Mouse (Mus musculus) spleen, postnatal 36 days (tissue): ENCODE measurements around the gene Trpc2.
A peak's percentile ranks its signal among the peaks of the same experiment; 100 is the strongest.
"Not testable (repeated sequence)": the region's sequence is repeated elsewhere in the genome, so short reads cannot be mapped to it uniquely, and the experiment has no call there.

Experiments
- DNase-seq, 2 experiments: peaks; one replicate each; pipeline ENCODE4 v3.0.0; 2022; ENCODE audit warnings: low spot score in 2 of 2, mixed read lengths in 1 of 2

Gene Trpc2

GRCm38 (mm10) chr7:102082816-102083215 is at the start of gene Trpc2:
Trpc2 (plus strand) TSS chr7:102083116.
- DNase-seq, result no peak

GRCm38 (mm10) chr7:102034904-102035303 is 48.0 kb upstream of the Trpc2 start:
- no peak for DNase-seq

GRCm38 (mm10) chr7:102035534-102035933 is 47.4 kb upstream of the Trpc2 start:
- no peak for DNase-seq

- no peak for DNase-seq
Observed at GRCm38 (mm10) chr7:102037318-102037717, 45.6 kb upstream of the Trpc2 start.

GRCm38 (mm10) chr7:102042314-102042713 is 40.6 kb upstream of the Trpc2 start:
- no peak for DNase-seq

- not testable (repeated sequence) for DNase-seq
Observed at GRCm38 (mm10) chr7:102048524-102048923, 34.4 kb upstream of the Trpc2 start.

- no peak for DNase-seq
Observed at GRCm38 (mm10) chr7:102061353-102061752, 21.6 kb upstream of the Trpc2 start.

- no peak for DNase-seq
Observed at GRCm38 (mm10) chr7:102062203-102062602, 20.7 kb upstream of the Trpc2 start.

- DNase-seq, result no peak
Observed at GRCm38 (mm10) chr7:102063891-102064290, 19.0 kb upstream of the Trpc2 start.

GRCm38 (mm10) chr7:102064655-102065045 is 18.3 kb upstream of the Trpc2 start:
- no peak for DNase-seq

- DNase-seq, result peak; percentile 92 to 93
Observed at GRCm38 (mm10) chr7:102065046-102065891, 17.6 kb upstream of the Trpc2 start, which contains the start of the genes Rnf121, Xndc1 and Xntrpc. Rnf121 (minus strand) TSS chr7:102065469. Xndc1 (plus strand) TSS chr7:102065511. Xntrpc (plus strand) TSS chr7:102065713.

GRCm38 (mm10) chr7:102066363-102066762 is 16.6 kb upstream of the Trpc2 start:
- DNase-seq, result no peak

- DNase-seq, result no peak
Observed at GRCm38 (mm10) chr7:102076714-102077296, 6.1 kb upstream of the Trpc2 start.

GRCm38 (mm10) chr7:102078517-102078916 is 4.4 kb upstream of the Trpc2 start:
- no peak for DNase-seq

- no peak for DNase-seq
Observed at GRCm38 (mm10) chr7:102080311-102080710, 2.6 kb upstream of the Trpc2 start.

- DNase-seq, result no peak
Observed at GRCm38 (mm10) chr7:102081784-102082183, 1.1 kb upstream of the Trpc2 start.

- DNase-seq, result no peak
Observed at GRCm38 (mm10) chr7:102084041-102084696, 1.3 kb downstream of the Trpc2 start.

- no peak for DNase-seq
Observed at GRCm38 (mm10) chr7:102087336-102087735, 4.4 kb downstream of the Trpc2 start.

- DNase-seq, result peak; percentile 25 to 49
Observed at GRCm38 (mm10) chr7:102099760-102100661, 17.1 kb downstream of the Trpc2 start.

- no peak for DNase-seq
Observed at GRCm38 (mm10) chr7:102100868-102101267, 18.0 kb downstream of the Trpc2 start.

- DNase-seq, result no peak
Observed at GRCm38 (mm10) chr7:102101487-102101886, 18.6 kb downstream of the Trpc2 start, which contains the start of gene Art1. Art1 (plus strand) TSS chr7:102101743.
